Mouse (Mus musculus) CD4-positive, CD25-positive, alpha-beta regulatory T cell, adult 4 months (primary cell): ENCODE data around the gene Ncmap. TPM values are rescaled to one million over a fixed set of nuclear protein-coding genes. Genes with fewer than 3 reads are reported as not detected.

ENCODE experiments used
- ATAC-seq: one replicate; pipeline ENCODE4 v1.8.0; 2017
- polyA plus RNA-seq, 2 experiments: library from polyadenylated mRNA; unstranded; fragments of 100-300 nt; shearing (Covaris generic); gene quantifications; one replicate each; pipeline ENCODE4 v1.2.1; 2017

Ncmap gene
- polyA plus RNA-seq, 2 experiments from 2014 or later = 68.5 to 95.2 TPM

GRCm38 (mm10) chr4:135352326-135353065, 45.5 kb downstream of the Ncmap start:
- ATAC-seq = peak; percentile 5

GRCm38 (mm10) chr4:135337376-135337942, 60.6 kb downstream of the Ncmap start:
- no peak for ATAC-seq

- ATAC-seq = no peak
Observed at GRCm38 (mm10) chr4:135336023-135336357, 62.0 kb downstream of the Ncmap start.

GRCm38 (mm10) chr4:135335327-135336022, 62.6 kb downstream of the Ncmap start:
- no peak for ATAC-seq

GRCm38 (mm10) chr4:135326469-135326868, 71.6 kb downstream of the Ncmap start:
- no peak for ATAC-seq

- ATAC-seq = no peak
Observed at GRCm38 (mm10) chr4:135326046-135326445, 72.0 kb downstream of the Ncmap start.

GRCm38 (mm10) chr4:135323021-135323420, 75.0 kb downstream of the Ncmap start:
- no peak for ATAC-seq

Other genes starting within 250 kb of the Ncmap start
- 1 to 10 TPM; 7.0 to 8.0 TPM for gene Clic4, start 125.4 kb downstream of the Ncmap start, polyA plus RNA-seq
- 100 to 1,000 TPM; 229 to 232 TPM for gene Srrm1, start 44.9 kb downstream of the Ncmap start, polyA plus RNA-seq
- gene Rcan3, start 35.6 kb upstream of the Ncmap start, polyA plus RNA-seq = 10 to 100 TPM; 15.0 to 16.0 TPM
- gene Stpg1, start 96.6 kb upstream of the Ncmap start, polyA plus RNA-seq = not detected
- gene Nipal3, start 96.8 kb upstream of the Ncmap start, polyA plus RNA-seq = 10 to 100 TPM; 11.6 to 15.8 TPM
- gene Grhl3, start 175.4 kb upstream of the Ncmap start, polyA plus RNA-seq = not detected